Mouse (Mus musculus) heart, postnatal 10 days (tissue): ENCODE results near the gene Nrros. TPM values are rescaled to one million over a fixed set of nuclear protein-coding genes. Genes with fewer than 3 reads are reported as not detected.

ENCODE experiments used
- DNase-seq, 2 experiments: peaks; one replicate each; pipeline ENCODE4 v3.0.0; 2021
- intact Hi-C: fragments of 180-260 bp; cut with DNase I; formaldehyde crosslinking; loops from one replicate; pipeline ENCODE4 v1.15.1; 2025
- total RNA-seq, 2 experiments: library from RNA; stranded (reverse); gene quantifications; 2 replicates each; pipeline ENCODE4 v1.2.3; 2021

Gene Nrros
- 1 to 10 TPM; 5.7 to 6.8 TPM for total RNA-seq

GRCm38 (mm10) chr16:32165281-32165821 is at the start of gene Nrros:
TSS of gene Nrros (minus strand) at chr16:32165594.
- intact Hi-C loops = loop anchor here (2.0 kb wide), 2 partner anchors 39 to 51 kb away; no protein-coding TSS in a partner anchor

GRCm38 (mm10) chr16:32214804-32215576 is 49.6 kb upstream of the Nrros start:
- intact Hi-C loops = no loop called here
- peak in 1 of 2 experiments; percentile 40 for DNase-seq

More at GRCm38 (mm10) chr16:32165281-32165821, at the start of gene Nrros:
- peak; percentile 54 to 62 for DNase-seq

DNA sequence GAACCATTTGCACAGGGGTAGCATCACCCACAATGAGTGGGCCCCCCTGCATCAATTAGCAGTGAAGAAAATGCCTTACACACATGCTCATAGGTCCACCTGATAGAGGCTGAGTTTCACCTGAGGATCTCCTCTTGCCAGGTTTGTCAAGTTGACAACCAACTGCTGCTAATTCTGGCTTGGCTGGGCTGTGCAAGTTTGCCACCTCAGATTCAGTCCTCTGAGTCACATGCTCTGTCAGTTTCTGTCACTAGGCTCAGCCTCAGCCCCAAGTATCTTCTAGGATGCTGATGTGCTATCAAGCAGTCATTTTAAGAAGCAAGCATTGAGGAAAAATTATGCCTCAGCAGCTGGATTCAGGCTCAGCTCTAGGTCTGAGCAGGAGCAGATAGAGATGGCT is 48.8 kb upstream of the Nrros start:
- no peak for DNase-seq
- intact Hi-C loops = no loop called here

- peak; percentile 54 to 61 for DNase-seq
- intact Hi-C loops = loop anchor here (5.0 kb wide), 1 partner anchor 88 kb away; no protein-coding TSS in a partner anchor
Measured at GRCm38 (mm10) chr16:32204902-32205301, 39.5 kb upstream of the Nrros start.

DNA sequence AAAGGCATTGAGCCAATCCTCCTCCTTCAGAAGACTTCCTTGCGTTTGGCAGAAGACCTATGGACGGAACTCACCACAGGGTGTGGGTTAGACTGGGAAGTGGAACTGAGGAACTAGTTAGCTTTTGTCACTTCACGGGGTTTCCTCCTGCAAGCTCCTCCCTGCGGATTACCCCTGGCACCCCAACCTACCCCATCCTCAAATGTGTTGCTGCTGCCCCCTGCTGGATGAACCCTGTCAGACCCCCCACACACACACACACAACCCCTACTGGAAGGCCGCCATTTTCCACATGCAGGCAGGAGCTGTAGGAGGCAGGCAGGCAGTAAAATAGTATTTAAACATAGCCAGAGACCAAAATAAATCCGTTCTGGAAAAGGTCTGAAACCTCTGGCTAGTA is 37.3 kb upstream of the Nrros start:
- peak; percentile 61 to 73 for DNase-seq
- intact Hi-C loops = loop anchor here (5.0 kb wide), 1 partner anchor 85 kb away; no protein-coding TSS in a partner anchor

- DNase-seq = peak in 1 of 2 experiments; percentile 51
- intact Hi-C loops = loop anchor here (5.0 kb wide), 1 partner anchor 84 kb away; no protein-coding TSS in a partner anchor
Measured at GRCm38 (mm10) chr16:32201004-32201325, 35.6 kb upstream of the Nrros start.

DNA sequence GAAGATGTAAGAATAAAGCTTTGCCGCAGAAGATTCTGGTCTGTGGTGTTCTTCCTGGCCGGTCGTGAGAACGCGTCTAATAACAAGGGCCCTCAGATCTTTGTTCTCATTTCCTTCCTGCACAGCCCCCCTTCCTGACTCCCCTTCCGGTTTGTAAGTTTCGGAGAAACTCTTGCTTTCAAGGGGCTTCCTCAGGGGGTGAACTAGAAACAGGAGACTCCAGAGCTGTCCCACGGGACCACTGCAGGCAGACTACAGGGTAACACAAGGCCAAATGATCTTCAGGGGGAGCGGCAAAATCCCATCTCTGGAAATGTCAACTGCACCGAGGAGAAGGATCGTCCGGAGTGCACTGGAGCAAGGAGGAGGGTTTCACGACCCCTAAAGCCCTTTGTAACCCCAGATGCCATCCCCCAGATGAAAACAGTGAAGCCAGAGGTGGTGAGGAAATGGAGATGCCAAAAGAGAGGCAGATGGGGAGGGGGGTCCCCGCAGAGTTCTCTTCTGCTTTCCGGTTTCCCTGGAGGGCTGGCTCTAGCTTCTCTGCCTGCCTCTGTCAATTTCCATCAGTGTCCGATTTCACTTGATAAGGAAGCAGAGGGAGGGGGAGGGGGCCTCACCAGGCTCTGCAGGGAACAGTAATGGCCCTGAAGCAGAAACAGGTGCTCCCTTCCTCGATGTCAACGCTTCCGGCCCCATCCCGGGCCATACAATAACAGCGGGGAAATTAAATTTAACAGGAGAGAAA is 35.0 kb upstream of the Nrros start:
- peak; percentile 28 to 44 for DNase-seq
- intact Hi-C loops = loop anchor here (5.0 kb wide), 1 partner anchor 83 kb away; no protein-coding TSS in a partner anchor

DNA sequence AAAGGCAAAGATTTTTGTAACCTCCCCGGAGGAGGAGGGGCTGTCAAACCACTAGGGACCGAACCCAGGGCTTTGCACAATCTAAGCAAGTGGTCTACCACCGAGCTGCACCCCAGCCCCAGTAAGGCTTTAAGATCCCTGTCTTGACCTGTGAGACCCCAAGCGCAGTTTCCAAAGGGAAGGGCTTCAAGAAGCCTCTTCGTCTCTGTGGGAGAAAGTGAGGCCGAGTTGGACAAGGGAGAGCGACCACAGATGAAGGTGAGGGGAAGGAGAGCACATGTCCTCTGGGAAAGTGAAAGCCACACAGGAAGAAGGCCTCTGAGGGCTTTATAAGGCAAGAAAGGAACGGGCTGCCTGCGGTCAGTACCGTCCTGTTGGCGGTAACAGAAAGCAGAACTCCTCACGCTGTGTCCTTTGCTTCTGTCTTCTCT is 24.6 kb upstream of the Nrros start:
- DNase-seq = peak; percentile 45
- intact Hi-C loops = no loop called here

GRCm38 (mm10) chr16:32189109-32189508 is 23.7 kb upstream of the Nrros start:
- intact Hi-C loops = no loop called here

DNA sequence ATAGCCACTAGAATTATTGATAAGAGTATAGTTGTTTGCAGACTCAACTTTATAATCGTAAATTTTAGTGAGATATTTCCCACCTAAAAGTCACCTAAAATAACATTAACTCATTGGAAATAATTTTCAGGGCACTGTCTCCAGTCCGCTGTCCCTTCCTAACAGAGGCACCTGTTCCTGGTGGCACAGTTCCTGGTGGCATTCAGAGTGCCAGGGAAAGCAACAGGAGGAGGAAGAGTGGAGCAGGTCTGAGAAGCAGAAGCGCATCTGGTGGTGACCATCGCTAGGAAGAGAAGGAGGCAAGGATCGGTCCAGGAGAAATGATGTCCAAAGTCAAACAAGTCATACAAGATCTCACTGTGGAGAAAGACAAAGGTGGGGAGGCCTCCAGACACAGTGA is 20.7 kb upstream of the Nrros start:
- no peak for DNase-seq
- intact Hi-C loops = no loop called here

More at GRCm38 (mm10) chr16:32189109-32189508, 23.7 kb upstream of the Nrros start:
- peak; percentile 41 to 45 for DNase-seq

GRCm38 (mm10) chr16:32179333-32179901 is 14.0 kb upstream of the Nrros start, which contains the start of gene Bex6:
TSS of gene Bex6 (plus strand) at chr16:32179823.
- no peak for DNase-seq
- intact Hi-C loops = no loop called here

- intact Hi-C loops = no loop called here
- peak; percentile 37 to 43 for DNase-seq
Measured at GRCm38 (mm10) chr16:32176896-32177686, 11.7 kb upstream of the Nrros start.

DNA sequence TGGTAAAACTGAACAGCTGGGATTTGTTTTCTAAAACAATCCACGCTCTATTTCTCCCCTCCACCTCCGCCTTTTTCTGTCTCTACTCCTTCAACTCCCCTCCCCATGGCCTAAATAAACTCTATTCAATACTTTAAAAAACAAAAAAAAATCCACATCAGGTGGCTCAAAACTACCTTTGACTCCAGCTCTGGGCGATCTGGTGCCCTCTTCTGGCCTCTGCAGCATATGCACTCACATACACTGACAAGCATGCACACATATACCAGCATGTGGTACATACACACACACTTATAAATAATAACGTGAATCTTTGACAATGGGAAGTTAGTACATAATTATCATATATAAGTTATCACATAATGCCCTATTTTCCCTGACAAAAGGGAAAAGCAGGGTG is 9.6 kb upstream of the Nrros start:
- no peak for DNase-seq
- intact Hi-C loops = no loop called here

GRCm38 (mm10) chr16:32174340-32175005 is 9.1 kb upstream of the Nrros start:
- DNase-seq = no peak
- intact Hi-C loops = no loop called here

GRCm38 (mm10) chr16:32173401-32173800 is 8.0 kb upstream of the Nrros start:
- intact Hi-C loops = no loop called here
- no peak for DNase-seq

DNA sequence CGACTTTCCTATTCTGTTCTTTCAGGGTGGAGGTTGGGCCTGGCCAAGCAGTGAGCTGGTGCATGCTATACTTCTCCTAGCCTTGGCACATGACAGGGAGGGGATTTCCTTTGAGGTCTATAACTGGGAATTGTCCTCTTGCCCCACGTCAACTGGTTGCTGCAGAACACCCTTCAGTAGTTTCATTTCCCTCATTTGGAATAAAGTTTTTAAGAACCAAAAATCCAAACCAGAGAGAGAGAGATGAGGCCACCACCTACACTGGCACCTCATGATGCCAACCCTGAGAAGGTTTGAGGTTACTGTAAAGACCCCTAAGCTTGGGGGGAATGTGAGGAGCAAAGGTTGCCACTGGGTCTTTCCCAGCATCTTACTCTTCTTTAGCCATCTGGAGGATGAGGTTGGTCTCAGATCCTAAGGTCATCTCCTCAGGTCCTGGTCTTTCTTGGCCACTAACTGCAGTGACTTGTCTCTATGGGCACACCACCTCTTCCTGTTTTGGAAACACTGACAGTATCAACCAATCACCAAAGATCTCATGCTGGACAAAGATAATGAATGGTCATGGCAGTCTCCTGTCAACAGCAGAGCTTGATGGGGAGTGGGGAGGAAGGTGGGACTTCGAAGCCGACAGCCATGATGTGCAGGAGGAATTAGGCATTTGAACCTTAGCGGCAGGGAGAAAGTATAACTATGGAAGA is 5.8 kb upstream of the Nrros start:
- DNase-seq = no peak
- intact Hi-C loops = no loop called here

GRCm38 (mm10) chr16:32167819-32168545 is 2.6 kb upstream of the Nrros start:
- intact Hi-C loops = no loop called here
- DNase-seq = no peak

- intact Hi-C loops = loop anchor here (2.0 kb wide), 2 partner anchors 38 to 50 kb away; no protein-coding TSS in a partner anchor
- DNase-seq = peak; percentile 18 to 25
Measured at GRCm38 (mm10) chr16:32164396-32165027, 882 bp downstream of the Nrros start.
